Mouse (Mus musculus): ENCODE results near the gene Hipk2. TPM values are rescaled to one million over a fixed set of nuclear protein-coding genes. Genes with fewer than 3 reads are reported as not detected.

Gene Hipk2
- polyA plus RNA-seq, 2 experiments = 11.9 to 12.3 TPM

GRCm38 (mm10) chr6:38792966-38793365, 83.0 kb downstream of the Hipk2 start:
- Histone ChIP-seq H3K27me3 (ENCODE audit: control insufficient read depth, insufficient read depth, low read length) (no peaks in the 10 kb centered on the region), H3K4me1 (ENCODE audit: control insufficient read depth, insufficient read depth, low read length) (no peaks in the 10 kb centered on the region), H3K4me3 (replicated peaks; ENCODE audit: low read length) (no peak overlapping the region), H3K9ac (ENCODE audit: low read depth, low read length, severe bottlenecking) (no peak overlapping the region), H3K27ac (replicated peaks; ENCODE audit: low read depth, low read length) (no peak overlapping the region), H3K9me3 (ENCODE audit: control insufficient read depth, low read length) (no peaks in the 10 kb centered on the region), H3K36me3 (ENCODE audit: control insufficient read depth, insufficient read depth, low read length) (peaks cover 5% of the 10 kb centered on the region; the same call in 1 of the 2 replicates), H3K4me2 (replicated peaks; ENCODE audit: low read depth, low read length, severe bottlenecking) (no peak overlapping the region)
- 80% methylated on average over 3 of the region's 3 CpGs for WGBS
- no peak for DNase-seq (ENCODE audit: low spot score)
- no peak for TF ChIP-seq POLR2A (IDR thresholded peaks at IDR 0.05; ENCODE audit: borderline replicate concordance, extremely low read depth, insufficient read depth, insufficient read length)
- ATAC-seq (ENCODE audit: low FRiP score, low read depth) = no peak

GRCm38 (mm10) chr6:38789221-38789810, 86.6 kb downstream of the Hipk2 start:
- no peak for DNase-seq (ENCODE audit: low spot score)
- WGBS = 87% methylated on average over 5 of the region's 5 CpGs
- TF ChIP-seq POLR2A (IDR thresholded peaks at IDR 0.05; ENCODE audit: borderline replicate concordance, extremely low read depth, insufficient read depth, insufficient read length) = no peak
- H3K4me1 ChIP-seq (ENCODE audit: control insufficient read depth, insufficient read depth, low read length) = 0 out of 2 replicates have a peak, but pooled peaks cover 2% of the 10 kb centered on the region
- no peak overlapping the region for H3K4me2 ChIP-seq (replicated peaks; ENCODE audit: low read depth, low read length, severe bottlenecking)
- no peak overlapping the region for H3K27ac ChIP-seq (replicated peaks; ENCODE audit: low read depth, low read length)
- H3K36me3 ChIP-seq (ENCODE audit: control insufficient read depth, insufficient read depth, low read length) = no peaks in the 10 kb centered on the region; the same call in 1 of the 2 replicates
- no peak for ATAC-seq (ENCODE audit: low FRiP score, low read depth)
- no peak overlapping the region for H3K4me3 ChIP-seq (replicated peaks; ENCODE audit: low read length)
- H3K9ac ChIP-seq (ENCODE audit: low read depth, low read length, severe bottlenecking) = no peak overlapping the region
- H3K9me3 ChIP-seq (ENCODE audit: control insufficient read depth, low read length) = no peaks in the 10 kb centered on the region
- H3K27me3 ChIP-seq (ENCODE audit: control insufficient read depth, insufficient read depth, low read length) = no peaks in the 10 kb centered on the region

- Histone ChIP-seq H3K27ac (replicated peaks; ENCODE audit: low read depth, low read length) (no peak overlapping the region), H3K4me1 (ENCODE audit: control insufficient read depth, insufficient read depth, low read length) (0 out of 2 replicates have a peak, but pooled peaks cover 2% of the 10 kb centered on the region), H3K27me3 (ENCODE audit: control insufficient read depth, insufficient read depth, low read length) (no peaks in the 10 kb centered on the region), H3K36me3 (ENCODE audit: control insufficient read depth, insufficient read depth, low read length) (no peaks in the 10 kb centered on the region; the same call in 1 of the 2 replicates), H3K9me3 (ENCODE audit: control insufficient read depth, low read length) (no peaks in the 10 kb centered on the region), H3K9ac (ENCODE audit: low read depth, low read length, severe bottlenecking) (no peak overlapping the region), H3K4me2 (replicated peaks; ENCODE audit: low read depth, low read length, severe bottlenecking) (no peak overlapping the region), H3K4me3 (replicated peaks; ENCODE audit: low read length) (no peak overlapping the region)
- WGBS = 85% methylated on average over 6 of the region's 6 CpGs
- ATAC-seq (ENCODE audit: low FRiP score, low read depth) (no peak), DNase-seq (ENCODE audit: low spot score) (no peak)
- TF ChIP-seq POLR2A (IDR thresholded peaks at IDR 0.05; ENCODE audit: borderline replicate concordance, extremely low read depth, insufficient read depth, insufficient read length) = no peak
Measured at GRCm38 (mm10) chr6:38787811-38788509, 88.0 kb downstream of the Hipk2 start.

GRCm38 (mm10) chr6:38787134-38787533, 88.8 kb downstream of the Hipk2 start:
- WGBS = 35% methylated on average over 1 of the region's 1 CpGs
- Histone ChIP-seq H3K36me3 (ENCODE audit: control insufficient read depth, insufficient read depth, low read length) (no peaks in the 10 kb centered on the region), H3K4me3 (replicated peaks; ENCODE audit: low read length) (no peak overlapping the region), H3K4me1 (ENCODE audit: control insufficient read depth, insufficient read depth, low read length) (0 out of 2 replicates have a peak, but pooled peaks cover 2% of the 10 kb centered on the region), H3K27ac (replicated peaks; ENCODE audit: low read depth, low read length) (no peak overlapping the region), H3K27me3 (ENCODE audit: control insufficient read depth, insufficient read depth, low read length) (no peaks in the 10 kb centered on the region), H3K9me3 (ENCODE audit: control insufficient read depth, low read length) (no peaks in the 10 kb centered on the region), H3K4me2 (replicated peaks; ENCODE audit: low read depth, low read length, severe bottlenecking) (no peak overlapping the region), H3K9ac (ENCODE audit: low read depth, low read length, severe bottlenecking) (no peak overlapping the region)
- no peak for TF ChIP-seq POLR2A (IDR thresholded peaks at IDR 0.05; ENCODE audit: borderline replicate concordance, extremely low read depth, insufficient read depth, insufficient read length)
- DNase-seq (ENCODE audit: low spot score) = no peak
- no peak for ATAC-seq (ENCODE audit: low FRiP score, low read depth)

DNA sequence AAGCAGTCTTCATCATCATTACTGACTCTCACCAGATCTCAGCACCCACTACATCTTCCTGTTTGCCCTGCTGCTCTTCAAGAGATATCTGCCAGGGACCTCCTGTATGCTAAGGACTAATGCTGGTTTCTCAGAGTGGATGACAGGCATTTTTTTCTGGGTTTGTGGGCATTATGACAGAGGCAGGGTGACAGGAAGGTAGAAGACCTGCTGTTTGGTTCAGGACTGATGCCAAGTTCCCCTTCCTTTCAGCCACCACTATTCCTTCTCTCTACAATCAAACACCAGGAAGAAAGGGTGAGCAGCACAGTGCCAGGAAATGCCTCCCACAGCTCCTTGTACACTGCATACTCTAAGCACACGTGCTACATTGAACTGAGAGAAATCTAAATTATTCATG, 90.2 kb downstream of the Hipk2 start:
- WGBS = 75% methylated on average over 1 of the region's 1 CpGs
- Histone ChIP-seq H3K9ac (ENCODE audit: low read depth, low read length, severe bottlenecking) (no peak overlapping the region), H3K27me3 (ENCODE audit: control insufficient read depth, insufficient read depth, low read length) (no peaks in the 10 kb centered on the region), H3K4me2 (replicated peaks; ENCODE audit: low read depth, low read length, severe bottlenecking) (no peak overlapping the region), H3K4me3 (replicated peaks; ENCODE audit: low read length) (no peak overlapping the region), H3K27ac (replicated peaks; ENCODE audit: low read depth, low read length) (no peak overlapping the region), H3K9me3 (ENCODE audit: control insufficient read depth, low read length) (no peaks in the 10 kb centered on the region), H3K4me1 (ENCODE audit: control insufficient read depth, insufficient read depth, low read length) (0 out of 2 replicates have a peak, but pooled peaks cover 2% of the 10 kb centered on the region), H3K36me3 (ENCODE audit: control insufficient read depth, insufficient read depth, low read length) (no peaks in the 10 kb centered on the region)
- DNase-seq (ENCODE audit: low spot score) (no peak), ATAC-seq (ENCODE audit: low FRiP score, low read depth) (no peak)
- TF ChIP-seq POLR2A (IDR thresholded peaks at IDR 0.05; ENCODE audit: borderline replicate concordance, extremely low read depth, insufficient read depth, insufficient read length) = no peak

All from limb, embryonic 14.5 days (tissue).